Comparison of ENCODE assay signal across 8 mouse cellular contexts in genomic region chr19:23057739-23058501, GRCm38 (mm10).
DNase-seq lines count a peak whose midpoint lies in the region; ATAC-seq and TF ChIP-seq lines count a peak whose summit lies in the region.

No protein-coding gene starts in this region.

- ATAC-seq in forebrain, embryonic 16.5 days, result peak; percentile 29
- ATAC-seq in hindbrain, embryonic 15.5 days (ENCODE audit: low FRiP score, low read depth), result peak; percentile 72
- peak; percentile 51; the same call in 1 of the 2 replicates for ATAC-seq in limb, embryonic 11.5 days (ENCODE audit: insufficient number of reproducible peaks, low FRiP score, low TSS enrichment, low read depth)
- peak; percentile 63 for ATAC-seq in midbrain, embryonic 12.5 days (ENCODE audit: low FRiP score, low read depth)

- WGBS in cerebellum, adult 2 months, result 66% methylated on average over 11 of the region's 11 CpGs
- 17% methylated on average over 11 of the region's 11 CpGs for WGBS in forebrain, embryonic 16.5 days
- 16% methylated on average over 11 of the region's 11 CpGs for WGBS in hindbrain, embryonic 15.5 days
- WGBS in limb, embryonic 11.5 days, result 17% methylated on average over 11 of the region's 11 CpGs
- WGBS in midbrain, embryonic 12.5 days, result 20% methylated on average over 11 of the region's 11 CpGs

- H3K27ac ChIP-seq in gastrocnemius, adult 2 months, result peak overlapping the region; percentile 97
- peak overlapping the region; percentile 74; the same call in 1 of the 2 replicates for H3K27ac ChIP-seq in cerebellum, adult 2 months (ENCODE audit: insufficient read depth, low read length)
- H3K27ac ChIP-seq in forebrain, embryonic 16.5 days (ENCODE audit: low read length), result no peak overlapping the region
- 0 out of 2 replicates have a peak overlapping the region, but pooled peaks have one; percentile 42 for H3K27ac ChIP-seq in hindbrain, embryonic 15.5 days (replicated peaks)
- H3K27ac ChIP-seq in limb, embryonic 11.5 days (replicated peaks; ENCODE audit: low read depth, low read length), result no peak overlapping the region
- no peak overlapping the region for H3K27ac ChIP-seq in midbrain, embryonic 12.5 days (replicated peaks)

- H3K27me3 ChIP-seq in cerebellum, adult 2 months (ENCODE audit: control insufficient read depth, insufficient read depth, low read length), result no peaks in the 10 kb centered on the region
- H3K27me3 ChIP-seq in forebrain, embryonic 16.5 days (replicated peaks; ENCODE audit: control insufficient read depth, insufficient read depth, low read length), result no peaks in the 10 kb centered on the region
- no peaks in the 10 kb centered on the region for H3K27me3 ChIP-seq in hindbrain, embryonic 15.5 days
- no peaks in the 10 kb centered on the region for H3K27me3 ChIP-seq in limb, embryonic 11.5 days (ENCODE audit: control insufficient read depth, insufficient read depth, low read length)
- peaks cover 12% of the 10 kb centered on the region; the same call in 1 of the 2 replicates for H3K27me3 ChIP-seq in midbrain, embryonic 12.5 days

- peak overlapping the region; percentile 80 for H3K4me2 ChIP-seq in forebrain, embryonic 16.5 days (ENCODE audit: low read length)
- peak overlapping the region; percentile 64 for H3K4me2 ChIP-seq in hindbrain, embryonic 15.5 days
- peak overlapping the region; percentile 54 for H3K4me2 ChIP-seq in limb, embryonic 11.5 days (ENCODE audit: low read depth, severe bottlenecking)
- peak overlapping the region; percentile 74 for H3K4me2 ChIP-seq in midbrain, embryonic 12.5 days (replicated peaks)

- peak; percentile 57 for DNase-seq in gastrocnemius, adult 2 months
- DNase-seq in gastrocnemius, postnatal 4 days (ENCODE audit: low spot score in 2 of 2), result no peak
- DNase-seq in cerebellum, adult 2 months, result peak; percentile 44 to 49
- peak; percentile 51 for DNase-seq in limb, embryonic 11.5 days (ENCODE audit: low spot score)
- DNase-seq in adipocyte (ENCODE audit: low spot score), result no peak

- no peaks in the 10 kb centered on the region for H3K9me3 ChIP-seq in forebrain, embryonic 16.5 days (ENCODE audit: control insufficient read depth, low read length)
- no peaks in the 10 kb centered on the region for H3K9me3 ChIP-seq in hindbrain, embryonic 15.5 days
- H3K9me3 ChIP-seq in limb, embryonic 11.5 days (ENCODE audit: control insufficient read depth, low read length), result no peaks in the 10 kb centered on the region
- H3K9me3 ChIP-seq in midbrain, embryonic 12.5 days, result no peaks in the 10 kb centered on the region

- no peak for TF ChIP-seq POLR2A in cerebellum, adult 2 months (IDR thresholded peaks at IDR 0.05; ENCODE audit: borderline replicate concordance, insufficient read depth, low read length)

- intact Hi-C loops in gastrocnemius, adult 2 months (cut with DNase I), result loop anchor here (1.0 to 5.0 kb wide), 3 partner anchors 33 to 116 kb away; no protein-coding TSS in a partner anchor

- no peaks in the 10 kb centered on the region for H3K36me3 ChIP-seq in forebrain, embryonic 16.5 days (ENCODE audit: control insufficient read depth, insufficient read depth)
- no peaks in the 10 kb centered on the region for H3K36me3 ChIP-seq in hindbrain, embryonic 15.5 days
- no peaks in the 10 kb centered on the region for H3K36me3 ChIP-seq in limb, embryonic 11.5 days (ENCODE audit: control insufficient read depth, insufficient read depth, low read length)
- H3K36me3 ChIP-seq in midbrain, embryonic 12.5 days, result no peaks in the 10 kb centered on the region

- TF ChIP-seq CTCF in gastrocnemius, adult 2 months (IDR thresholded peaks at IDR 0.05), result no peak
- TF ChIP-seq CTCF in cerebellum, adult 2 months (IDR thresholded peaks at IDR 0.05; ENCODE audit: borderline replicate concordance, insufficient read depth, low read depth, low read length), result no peak

- H3K9ac ChIP-seq in forebrain, embryonic 16.5 days (replicated peaks; ENCODE audit: low read depth, low read length), result no peak overlapping the region
- H3K9ac ChIP-seq in hindbrain, embryonic 15.5 days, result no peak overlapping the region; the same call in 1 of the 2 replicates
- 0 out of 2 replicates have a peak overlapping the region, but pooled peaks have one; percentile 40 for H3K9ac ChIP-seq in limb, embryonic 11.5 days (ENCODE audit: low read length)
- peak overlapping the region; percentile 55 for H3K9ac ChIP-seq in midbrain, embryonic 12.5 days (replicated peaks)

- peaks cover 8% of the 10 kb centered on the region; the same call in 1 of the 2 replicates for H3K4me1 ChIP-seq in cerebellum, adult 2 months (ENCODE audit: control insufficient read depth, insufficient read depth, low read length)
- peaks cover 13% of the 10 kb centered on the region for H3K4me1 ChIP-seq in forebrain, embryonic 16.5 days (replicated peaks; ENCODE audit: control insufficient read depth, insufficient read depth, low read length)
- H3K4me1 ChIP-seq in hindbrain, embryonic 15.5 days (replicated peaks), result peaks cover 25% of the 10 kb centered on the region
- H3K4me1 ChIP-seq in limb, embryonic 11.5 days (ENCODE audit: control insufficient read depth, insufficient read depth, low read length), result peaks cover 5% of the 10 kb centered on the region; the same call in 1 of the 2 replicates
- H3K4me1 ChIP-seq in midbrain, embryonic 12.5 days, result peaks cover 18% of the 10 kb centered on the region

- peak overlapping the region; percentile 61 for H3K4me3 ChIP-seq in gastrocnemius, adult 2 months
- no peak overlapping the region for H3K4me3 ChIP-seq in cerebellum, adult 2 months (replicated peaks; ENCODE audit: insufficient read depth, low read depth, low read length)
- peak overlapping the region; percentile 45 for H3K4me3 ChIP-seq in forebrain, embryonic 16.5 days (replicated peaks; ENCODE audit: low read length)
- H3K4me3 ChIP-seq in hindbrain, embryonic 15.5 days, result peak overlapping the region; percentile 36
- H3K4me3 ChIP-seq in limb, embryonic 11.5 days (ENCODE audit: low read depth, low read length), result peak overlapping the region; percentile 21; the same call in 1 of the 2 replicates
- peak overlapping the region; percentile 42 for H3K4me3 ChIP-seq in midbrain, embryonic 12.5 days

Comparison
In these comparisons a context has a peak if more than half of its experiments do, and no peak if none do; other contexts are left out.
1. DNase-seq: peak in gastrocnemius, adult 2 months (single experiment), cerebellum, adult 2 months (2 of 2) and limb, embryonic 11.5 days (single experiment); none in gastrocnemius, postnatal 4 days (0 of 2) and adipocyte (single experiment).
2. H3K27ac ChIP-seq: peak in gastrocnemius, adult 2 months (single experiment), cerebellum, adult 2 months (single experiment) and hindbrain, embryonic 15.5 days (single experiment); none in forebrain, embryonic 16.5 days (single experiment), limb, embryonic 11.5 days (single experiment) and midbrain, embryonic 12.5 days (single experiment).
3. H3K9ac ChIP-seq: peak in limb, embryonic 11.5 days (single experiment) and midbrain, embryonic 12.5 days (single experiment); none in forebrain, embryonic 16.5 days (single experiment) and hindbrain, embryonic 15.5 days (single experiment).
4. Peak in every context shown above with its lines, with median percentiles within 50 percentile points of each other: ATAC-seq and H3K4me2 ChIP-seq.